Mouse (Mus musculus) 3T3-L1 (cell line): ENCODE results near the gene Slc2a4.
"Not testable (repeated sequence)": the region's sequence is repeated elsewhere in the genome, so short reads cannot be mapped to it uniquely, and the experiment has no call there.

Experiments
- DNase-seq: peaks from one replicate; pipeline ENCODE4 v3.0.0-alpha.2; 2015; ENCODE audit warnings: low read depth, low spot score

Slc2a4 gene

GRCm38 (mm10) chr11:69970775-69971174, 22.8 kb upstream of the Slc2a4 start:
- no peak for DNase-seq

- no peak for DNase-seq
Measured at GRCm38 (mm10) chr11:69970222-69970621, 22.2 kb upstream of the Slc2a4 start.

GRCm38 (mm10) chr11:69968793-69969192, 20.8 kb upstream of the Slc2a4 start:
- no peak for DNase-seq

- no peak for DNase-seq
Measured at GRCm38 (mm10) chr11:69966860-69967517, 19.0 kb upstream of the Slc2a4 start.

- no peak for DNase-seq
Measured at GRCm38 (mm10) chr11:69966006-69966859, 18.2 kb upstream of the Slc2a4 start.

- no peak for DNase-seq
Measured at GRCm38 (mm10) chr11:69965271-69966005, 17.4 kb upstream of the Slc2a4 start.

GRCm38 (mm10) chr11:69964650-69965270, 16.8 kb upstream of the Slc2a4 start, which contains the start of gene Cldn7:
Gene Cldn7, plus strand, starts transcription at chr11:69964779.
- DNase-seq: no peak

- no peak for DNase-seq
Measured at GRCm38 (mm10) chr11:69961841-69962240, 13.9 kb upstream of the Slc2a4 start.

GRCm38 (mm10) chr11:69960616-69961015, 12.6 kb upstream of the Slc2a4 start:
- peak; percentile 21 for DNase-seq

- peak; percentile 22 for DNase-seq
Measured at GRCm38 (mm10) chr11:69956218-69956617, 8.2 kb upstream of the Slc2a4 start.

GRCm38 (mm10) chr11:69955618-69956017, 7.6 kb upstream of the Slc2a4 start:
- not testable (repeated sequence) for DNase-seq

GRCm38 (mm10) chr11:69953267-69953915, 5.4 kb upstream of the Slc2a4 start:
- DNase-seq: no peak

GRCm38 (mm10) chr11:69952274-69952673, 4.3 kb upstream of the Slc2a4 start:
- no peak for DNase-seq

- peak; percentile 23 for DNase-seq
Measured at GRCm38 (mm10) chr11:69950807-69951459, 2.9 kb upstream of the Slc2a4 start.

- peak; percentile 76 for DNase-seq
Measured at GRCm38 (mm10) chr11:69948763-69949150, 769 bp upstream of the Slc2a4 start.

GRCm38 (mm10) chr11:69947337-69948065, 487 bp downstream of the Slc2a4 start:
- no peak for DNase-seq

GRCm38 (mm10) chr11:69945997-69946891, 1.7 kb downstream of the Slc2a4 start:
- no peak for DNase-seq

- no peak for DNase-seq
Measured at GRCm38 (mm10) chr11:69945216-69945615, 2.8 kb downstream of the Slc2a4 start.

- no peak for DNase-seq
Measured at GRCm38 (mm10) chr11:69940962-69941361, 7.0 kb downstream of the Slc2a4 start.
